Mouse (Mus musculus) megakaryocyte, embryonic 14.5 days (primary cell): ENCODE measurements around the gene Smarcc1.

Source experiments
- FLI1 ChIP-seq: IDR thresholded peaks from 2 replicates; pipeline ENCODE4 v1.6.1; 2012; ENCODE audit warnings: low read length, inconsistent platforms, mixed read lengths
- GATA1 ChIP-seq: IDR thresholded peaks from 3 replicates; pipeline ENCODE4 v1.6.1; 2012; ENCODE audit warnings: mixed read lengths, low read length, inconsistent platforms, borderline replicate concordance

- TF ChIP-seq GATA1 (no peak), FLI1 (no peak)
Measured at GRCm38 (mm10) chr9:110258646-110259045, 141.1 kb downstream of the Smarcc1 start.
